Mouse (Mus musculus) midbrain, embryonic 16.5 days (tissue): ENCODE data around the gene Slc12a8. TPM values are rescaled to one million over a fixed set of nuclear protein-coding genes. Genes with fewer than 3 reads are reported as not detected.

ENCODE experiments used
- ATAC-seq: fragments of 200-750 bp; cut with Nextera tagmentation; 2 replicates; pipeline ENCODE4 v1.8.0; 2017; ENCODE audit warnings: moderate TSS enrichment
- H3K27ac ChIP-seq: fragments of 300-500 bp; sonication (generic); 2 replicates; pipeline ENCODE4 v1.5.1; 2014; ENCODE audit warnings: mild to moderate bottlenecking, low read length, mixed read lengths
- H3K27me3 ChIP-seq: fragments of 300-500 bp; sonication (generic); 2 replicates; pipeline ENCODE4 v1.6.1; 2014; ENCODE audit warnings: low read depth, low read length, mixed read lengths; ENCODE audit not compliant: control insufficient read depth, insufficient read depth
- H3K36me3 ChIP-seq: fragments of 300-500 bp; sonication (generic); 2 replicates; pipeline ENCODE4 v1.6.1; 2014; ENCODE audit warnings: mild to moderate bottlenecking, low read length, moderate library complexity, mixed read lengths; ENCODE audit not compliant: control insufficient read depth, insufficient read depth
- H3K4me1 ChIP-seq: fragments of 300-500 bp; sonication (generic); 2 replicates; pipeline ENCODE4 v1.6.1; 2014; ENCODE audit warnings: mild to moderate bottlenecking, low read length, mixed read lengths; ENCODE audit not compliant: control insufficient read depth, insufficient read depth
- H3K4me2 ChIP-seq: fragments of 300-500 bp; sonication (generic); 2 replicates; pipeline ENCODE4 v1.6.1; 2014; ENCODE audit warnings: mild to moderate bottlenecking, low read length, mixed read lengths
- H3K4me3 ChIP-seq: fragments of 300-500 bp; sonication (generic); 2 replicates; pipeline ENCODE4 v1.5.1; 2014; ENCODE audit warnings: low read depth, mild to moderate bottlenecking, low read length, moderate library complexity, mixed read lengths
- H3K9ac ChIP-seq: fragments of 300-500 bp; sonication (generic); 2 replicates; pipeline ENCODE4 v1.6.1; 2014; ENCODE audit warnings: low read depth, low read length, mixed read lengths
- H3K9me3 ChIP-seq: fragments of 300-500 bp; sonication (generic); replicated peaks from 2 replicates; pipeline ENCODE4 v1.6.1; 2014; ENCODE audit warnings: mild to moderate bottlenecking, low read length, mixed read lengths; ENCODE audit not compliant: control insufficient read depth, poor library complexity, severe bottlenecking
- WGBS: fragments of 180-500 bp; shearing (Covaris S2); extraction: QIAGEN DNeasy Blood & Tissue Kit; methylation state at CpG from one replicate; pipeline ENCODE4 v1.1.7; 2014; 5-methylcytosine and 5-hydroxymethylcytosine counted together
- polyA plus RNA-seq: library from polyadenylated mRNA; unstranded; fragments of >200 nt; fragmentation: Nextera tagmentation; extraction: Ambion mirVana; gene quantifications from 2 replicates; pipeline ENCODE4 v1.2.1, GENCODE M21; 2015

Gene Slc12a8
- polyA plus RNA-seq, 1 experiment from 2014 or later, result 1.1 TPM

- no peak overlapping the region for H3K4me3 ChIP-seq
- ATAC-seq, result no peak
- no peak overlapping the region for H3K9ac ChIP-seq
Observed at GRCm38 (mm10) chr16:33697576-33698276, 180.6 kb downstream of the Slc12a8 start.

GRCm38 (mm10) chr16:33698277-33698790 is 181.2 kb downstream of the Slc12a8 start:
- Histone ChIP-seq H3K36me3 (no peaks in the 10 kb centered on the region), H3K4me2 (no peak overlapping the region), H3K27me3 (no peaks in the 10 kb centered on the region), H3K4me3 (no peak overlapping the region), H3K4me1 (no peaks in the 10 kb centered on the region; the same call in none of the 2 replicates), H3K9me3 (no peaks in the 10 kb centered on the region), H3K9ac (no peak overlapping the region), H3K27ac (no peak overlapping the region)
- 71% methylated on average over 12 of the region's 12 CpGs for WGBS
- no peak for ATAC-seq

More at GRCm38 (mm10) chr16:33697576-33698276, 180.6 kb downstream of the Slc12a8 start:
- Histone ChIP-seq H3K4me2 (no peak overlapping the region), H3K27ac (peak overlapping the region; percentile 25), H3K9me3 (no peaks in the 10 kb centered on the region), H3K36me3 (no peaks in the 10 kb centered on the region), H3K27me3 (no peaks in the 10 kb centered on the region), H3K4me1 (no peaks in the 10 kb centered on the region; the same call in none of the 2 replicates)
- WGBS, result 20% methylated on average over 9 of the region's 9 CpGs

DNA sequence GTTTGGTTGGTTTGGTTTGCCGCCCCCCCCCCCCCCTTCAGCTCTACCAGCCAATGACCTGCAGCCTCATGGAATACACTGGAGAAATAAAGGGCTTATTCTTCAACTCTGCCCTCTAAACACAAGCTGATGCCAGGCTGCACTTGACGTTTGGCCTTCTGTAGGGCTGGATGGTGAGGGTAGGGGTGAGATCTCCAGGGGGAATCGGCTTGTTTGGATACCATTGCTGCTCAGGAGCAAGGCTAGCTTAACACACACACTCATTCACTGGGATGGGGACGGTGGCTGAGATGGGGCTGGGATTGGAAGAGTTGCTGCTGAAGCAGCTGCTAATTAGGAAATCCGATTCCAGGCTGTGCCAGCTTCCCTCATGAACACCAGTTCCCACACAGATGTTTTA is 183.5 kb downstream of the Slc12a8 start:
- Histone ChIP-seq H3K9me3 (no peaks in the 10 kb centered on the region), H3K4me2 (no peak overlapping the region), H3K36me3 (no peaks in the 10 kb centered on the region), H3K9ac (no peak overlapping the region), H3K4me1 (peaks cover 12% of the 10 kb centered on the region), H3K4me3 (no peak overlapping the region), H3K27me3 (no peaks in the 10 kb centered on the region), H3K27ac (no peak overlapping the region)
- 66% methylated on average over 5 of the region's 5 CpGs for WGBS
- no peak for ATAC-seq

DNA sequence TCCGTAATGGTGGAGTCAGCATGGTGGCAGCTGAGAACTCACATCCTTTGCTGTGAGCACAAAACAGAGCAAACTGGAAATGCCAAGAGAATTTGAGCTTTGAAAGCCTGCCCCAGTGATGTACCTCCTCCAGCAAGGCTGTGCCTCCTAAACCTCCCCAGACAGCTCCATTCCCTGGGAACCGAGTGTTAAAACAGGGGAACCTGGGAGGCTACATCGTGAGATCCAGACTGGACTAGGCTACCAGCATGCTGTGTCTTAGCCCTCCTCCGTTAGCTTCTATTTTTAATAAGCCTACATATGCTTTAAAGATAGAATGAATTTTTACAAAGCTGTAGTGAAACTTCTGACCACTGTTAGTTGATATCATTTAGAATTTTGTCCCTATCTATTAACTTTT is 184.7 kb downstream of the Slc12a8 start:
- no peak overlapping the region for H3K9ac ChIP-seq
- H3K4me1 ChIP-seq, result peaks cover 12% of the 10 kb centered on the region
- no peak overlapping the region for H3K4me3 ChIP-seq
- 94% methylated on average over 4 of the region's 4 CpGs for WGBS
- no peaks in the 10 kb centered on the region for H3K27me3 ChIP-seq
- H3K27ac ChIP-seq, result no peak overlapping the region
- H3K36me3 ChIP-seq, result no peaks in the 10 kb centered on the region
- ATAC-seq, result no peak
- no peak overlapping the region for H3K4me2 ChIP-seq
- H3K9me3 ChIP-seq, result no peaks in the 10 kb centered on the region

DNA sequence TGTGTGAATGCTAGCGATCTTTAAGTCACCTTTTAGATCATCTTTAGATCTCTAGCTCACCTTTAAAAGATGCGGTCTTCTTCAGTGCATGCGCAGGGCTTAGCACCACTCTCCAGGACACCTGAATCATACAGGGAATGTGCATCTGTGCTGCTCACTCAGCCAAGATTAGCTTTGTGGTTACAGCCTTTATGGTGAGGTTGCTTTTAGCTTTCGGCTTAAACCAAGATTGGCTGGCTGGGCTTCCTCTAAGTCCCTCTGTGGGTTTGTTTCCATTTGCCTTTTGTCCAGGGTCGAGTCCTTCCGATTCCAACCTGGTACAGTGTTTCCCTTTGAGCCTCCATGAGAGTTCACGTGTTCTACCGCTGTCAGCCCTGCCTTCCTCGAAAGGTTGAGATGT is 187.2 kb downstream of the Slc12a8 start:
- 61% methylated on average over 9 of the region's 9 CpGs for WGBS
- Histone ChIP-seq H3K9ac (no peak overlapping the region), H3K9me3 (no peaks in the 10 kb centered on the region), H3K4me3 (no peak overlapping the region), H3K27ac (0 out of 2 replicates have a peak overlapping the region, but pooled peaks have one; percentile 20), H3K4me2 (no peak overlapping the region), H3K36me3 (no peaks in the 10 kb centered on the region), H3K27me3 (no peaks in the 10 kb centered on the region), H3K4me1 (peaks cover 12% of the 10 kb centered on the region; the same call in 1 of the 2 replicates)
- ATAC-seq, result no peak

DNA sequence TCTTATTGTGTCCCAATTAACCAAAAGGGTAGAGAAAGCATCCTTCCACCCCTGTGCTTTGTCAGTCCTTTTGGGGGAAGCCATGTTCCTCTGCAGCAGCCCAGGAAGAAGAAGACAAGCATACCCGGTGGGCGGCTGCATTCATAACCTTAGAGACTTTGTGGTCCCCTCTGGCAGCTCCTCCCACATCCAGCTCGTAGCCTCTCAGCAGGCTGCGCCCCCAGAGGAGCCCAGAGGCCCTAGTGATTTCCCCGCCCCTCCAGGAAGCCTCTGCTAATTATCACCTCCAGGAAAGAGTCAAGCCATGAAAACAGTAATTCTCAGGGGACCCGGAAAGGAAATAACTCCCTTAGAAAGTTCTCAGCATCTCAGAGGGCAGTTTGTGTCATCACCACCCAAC is 188.1 kb downstream of the Slc12a8 start:
- Histone ChIP-seq H3K36me3 (no peaks in the 10 kb centered on the region), H3K9ac (no peak overlapping the region), H3K9me3 (no peaks in the 10 kb centered on the region), H3K4me2 (no peak overlapping the region), H3K27ac (no peak overlapping the region), H3K4me1 (peaks cover 12% of the 10 kb centered on the region; the same call in 1 of the 2 replicates), H3K27me3 (no peaks in the 10 kb centered on the region), H3K4me3 (no peak overlapping the region)
- ATAC-seq, result no peak
- 38% methylated on average over 6 of the region's 6 CpGs for WGBS

GRCm38 (mm10) chr16:33706111-33706890 is 189.2 kb downstream of the Slc12a8 start:
- 91% methylated on average over 14 of the region's 14 CpGs for WGBS
- Histone ChIP-seq H3K9ac (no peak overlapping the region), H3K4me1 (peaks cover 16% of the 10 kb centered on the region; the same call in 1 of the 2 replicates), H3K36me3 (no peaks in the 10 kb centered on the region), H3K27me3 (no peaks in the 10 kb centered on the region), H3K9me3 (no peaks in the 10 kb centered on the region), H3K4me3 (no peak overlapping the region), H3K27ac (no peak overlapping the region), H3K4me2 (no peak overlapping the region)
- no peak for ATAC-seq

DNA sequence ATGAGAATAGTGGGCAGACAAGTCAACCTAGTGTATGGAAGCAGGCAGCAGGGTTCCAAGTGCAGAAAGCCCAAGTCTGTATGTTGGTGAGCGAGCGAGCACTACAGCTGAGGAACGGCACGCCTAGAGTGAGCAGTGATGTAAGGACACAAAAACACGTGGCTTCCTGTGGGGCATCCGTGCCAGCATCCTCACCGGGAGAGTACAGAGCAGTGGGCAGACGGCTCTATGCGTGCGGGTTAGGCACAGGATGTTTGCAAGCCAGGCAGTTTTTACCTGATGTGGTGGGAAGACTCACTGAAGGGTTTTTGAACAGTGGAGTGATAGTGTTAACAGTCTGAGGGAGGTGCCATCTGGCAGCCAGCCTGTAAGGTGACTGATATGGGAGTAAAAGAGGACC is 190.9 kb downstream of the Slc12a8 start:
- Histone ChIP-seq H3K9ac (no peak overlapping the region), H3K4me3 (no peak overlapping the region), H3K4me1 (peaks cover 16% of the 10 kb centered on the region; the same call in 1 of the 2 replicates), H3K27ac (no peak overlapping the region), H3K4me2 (no peak overlapping the region), H3K27me3 (no peaks in the 10 kb centered on the region), H3K36me3 (no peaks in the 10 kb centered on the region), H3K9me3 (no peaks in the 10 kb centered on the region)
- no peak for ATAC-seq
- WGBS, result 93% methylated on average over 10 of the region's 10 CpGs
